Comparison of ENCODE assay signal across 9 mouse cellular contexts in the genomic region with DNA sequence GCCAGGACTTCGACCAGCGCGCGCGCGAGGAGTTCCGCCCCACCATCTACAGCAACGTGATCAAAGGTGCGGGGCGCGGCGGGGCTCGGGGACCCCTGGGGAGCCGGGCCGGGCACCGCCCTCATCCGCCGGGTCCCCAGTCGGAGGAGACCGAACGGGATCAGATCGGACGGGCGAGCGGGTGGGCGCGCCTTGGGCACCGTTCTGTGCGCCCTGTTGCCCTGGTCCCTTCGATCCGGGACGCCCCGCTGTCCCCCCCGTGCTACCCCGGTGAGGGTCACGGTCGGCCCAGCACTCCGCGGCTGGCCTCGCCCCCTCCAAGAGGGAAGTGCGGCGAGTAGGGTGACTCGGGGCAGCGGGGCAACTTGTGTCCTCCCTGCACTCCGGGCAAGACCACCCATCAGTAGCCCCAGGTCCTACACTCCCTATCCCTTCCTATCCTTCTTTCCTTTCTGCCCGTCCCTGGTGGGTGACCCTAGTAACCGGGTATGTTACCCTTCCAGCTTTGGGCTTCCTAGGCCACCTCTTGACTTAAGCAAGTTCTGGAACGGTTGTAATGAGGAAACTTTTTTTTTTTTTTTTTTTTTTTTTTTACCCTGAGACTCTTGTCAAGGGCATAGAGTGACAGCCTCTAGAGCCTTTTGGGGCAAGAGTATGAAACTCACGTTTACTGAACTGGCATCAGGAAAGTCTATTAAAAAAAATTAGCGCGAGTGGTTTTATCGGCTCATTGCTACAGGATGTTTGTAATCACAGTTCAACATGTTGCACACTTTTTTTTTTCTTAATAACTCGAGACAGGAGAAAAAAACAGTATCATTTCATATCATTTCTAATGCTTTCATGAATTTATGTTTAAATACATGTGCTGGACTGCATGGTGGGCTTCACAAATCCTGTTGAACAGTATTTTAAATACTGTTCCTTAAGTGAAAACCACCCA. TPM values are rescaled to one million over a fixed set of nuclear protein-coding genes. Genes with fewer than 3 reads are reported as not detected.
DNase-seq lines count a peak whose midpoint lies in the region; ATAC-seq and TF ChIP-seq lines count a peak whose summit lies in the region.
"Had no signal": no experiment of that assay in that cellular context is flagged by ENCODE, and none has a peak within 500 bp of the region (broad histone marks: within the 10 kb centered on the region; RNA-seq: fewer than 3 reads in every experiment).

No protein-coding gene starts in this region.

- no peak for TF ChIP-seq RAD21 in MEL (IDR thresholded peaks at IDR 0.05; ENCODE audit: low read depth, low read length)

- TF ChIP-seq POLR2A in MEL (IDR thresholded peaks at IDR 0.05; ENCODE audit: control insufficient read depth in 1 of 2, insufficient read depth in 1 of 2, low read depth in 1 of 2, low read length in 2 of 2, poor library complexity in 1 of 2) = no peak
- peak; percentile 55; the same call in 1 of the 2 replicates for TF ChIP-seq POLR2A in bone marrow, adult 2 months (IDR thresholded peaks at IDR 0.05; ENCODE audit: borderline replicate concordance, control insufficient read depth, low read depth, low read length)

- TF ChIP-seq CTCF in MEL (IDR thresholded peaks at IDR 0.05 in 2 of 3, conservative IDR thresholded peaks at IDR 0.05 in 1 of 3; ENCODE audit: control insufficient read depth in 1 of 3, insufficient read depth in 1 of 3, low read depth in 2 of 3, low read length in 3 of 3, poor library complexity in 1 of 3, severe bottlenecking in 1 of 3) = no peak
- no peak for TF ChIP-seq CTCF in bone marrow, adult 2 months (IDR thresholded peaks at IDR 0.05; ENCODE audit: control insufficient read depth, insufficient read depth, low read length)
- TF ChIP-seq CTCF in forebrain, postnatal 0 days (IDR thresholded peaks at IDR 0.05; ENCODE audit: low read depth) = no peak

- peaks cover 19 to 38% of the 10 kb centered on the region in 2 experiments for H3K36me3 ChIP-seq in MEL (ENCODE audit: control insufficient read depth in 1 of 2, insufficient read depth in 2 of 2, low read length in 2 of 2)
- no peaks in the 10 kb centered on the region; the same call in none of the 2 replicates for H3K36me3 ChIP-seq in forebrain, postnatal 0 days (ENCODE audit: insufficient read depth)
- H3K36me3 ChIP-seq in hindbrain, embryonic 15.5 days = peaks cover 9% of the 10 kb centered on the region; the same call in 1 of the 2 replicates
- H3K36me3 ChIP-seq in liver, embryonic 12.5 days = peaks cover 35% of the 10 kb centered on the region

- peak; percentile 30 for ATAC-seq in forebrain, postnatal 0 days
- ATAC-seq in hindbrain, embryonic 15.5 days (ENCODE audit: low FRiP score, low read depth) = peak; percentile 55
- ATAC-seq in liver, embryonic 12.5 days = peak; percentile 54

- H3K4me1 ChIP-seq in MEL (ENCODE audit: control insufficient read depth in 1 of 2, insufficient read depth in 2 of 2, low read length in 2 of 2) = peaks cover 26 to 34% of the 10 kb centered on the region in 2 experiments
- H3K4me1 ChIP-seq in bone marrow, adult 2 months (ENCODE audit: control insufficient read depth, insufficient read depth, low read length) = peaks cover 5% of the 10 kb centered on the region; the same call in 1 of the 2 replicates
- peaks cover 26% of the 10 kb centered on the region for H3K4me1 ChIP-seq in forebrain, postnatal 0 days (ENCODE audit: insufficient read depth)
- H3K4me1 ChIP-seq in hindbrain, embryonic 15.5 days (replicated peaks) = peaks cover 65% of the 10 kb centered on the region
- peaks cover 71% of the 10 kb centered on the region for H3K4me1 ChIP-seq in liver, embryonic 12.5 days

- H3K9ac ChIP-seq in MEL (ENCODE audit: control insufficient read depth, low read depth, low read length, poor library complexity, severe bottlenecking) = peak overlapping the region; percentile 94
- H3K9ac ChIP-seq in forebrain, postnatal 0 days = peak overlapping the region; percentile 93
- H3K9ac ChIP-seq in hindbrain, embryonic 15.5 days = peak overlapping the region; percentile 79
- H3K9ac ChIP-seq in liver, embryonic 12.5 days = peak overlapping the region; percentile 91

- peak overlapping the region; percentile 93 for H3K27ac ChIP-seq in MEL (ENCODE audit: control insufficient read depth, low read depth, low read length)
- H3K27ac ChIP-seq in bone marrow, adult 2 months (ENCODE audit: control insufficient read depth, insufficient read depth, low read depth, low read length, poor library complexity) = peak overlapping the region; percentile 100
- H3K27ac ChIP-seq in forebrain, postnatal 0 days (ENCODE audit: low read depth, low read length) = peak overlapping the region; percentile 93
- H3K27ac ChIP-seq in hindbrain, embryonic 15.5 days (replicated peaks) = peak overlapping the region; percentile 94
- peak overlapping the region; percentile 96 for H3K27ac ChIP-seq in liver, embryonic 12.5 days

- peaks cover 54% of the 10 kb centered on the region for H3K79me2 ChIP-seq in MEL (ENCODE audit: control insufficient read depth, insufficient read depth, low read length, poor library complexity)

- no peaks in the 10 kb centered on the region for H3K27me3 ChIP-seq in MEL (ENCODE audit: control insufficient read depth in 1 of 2, insufficient read depth in 2 of 2, low read length in 2 of 2)
- no peaks in the 10 kb centered on the region for H3K27me3 ChIP-seq in forebrain, postnatal 0 days (ENCODE audit: insufficient read depth, low read length)
- peaks cover 2% of the 10 kb centered on the region; the same call in 1 of the 2 replicates for H3K27me3 ChIP-seq in hindbrain, embryonic 15.5 days
- H3K27me3 ChIP-seq in liver, embryonic 12.5 days (replicated peaks) = no peaks in the 10 kb centered on the region

- peak; percentile 73 to 77 for TF ChIP-seq EP300 in MEL (IDR thresholded peaks at IDR 0.05; ENCODE audit: low read depth in 1 of 2, low read length in 2 of 2)

- under 1% methylated on average over 52 of the region's 53 CpGs for WGBS in bone marrow, adult 2 months
- WGBS in forebrain, postnatal 0 days = 2% methylated on average over 39 of the region's 53 CpGs
- WGBS in hindbrain, embryonic 15.5 days = 3% methylated on average over 52 of the region's 53 CpGs
- 1% methylated on average over 45 of the region's 53 CpGs for WGBS in liver, embryonic 12.5 days (ENCODE audit: insufficient replicate concordance)

- DNase-seq in MEL (ENCODE audit: low read depth, low spot score) = peak; percentile 76
- no peak for DNase-seq in forebrain, postnatal 0 days
- peak; percentile 40 to 72 for DNase-seq in monocyte, adult 2 months (ENCODE audit: low read depth in 1 of 2, low spot score in 2 of 2)
- DNase-seq in urinary bladder, postnatal 25 days (ENCODE audit: low spot score) = peak; percentile 36
- DNase-seq in cerebellum, adult 8-10 months = no peak

- H3K4me2 ChIP-seq in forebrain, postnatal 0 days (ENCODE audit: low read depth) = peak overlapping the region; percentile 73
- peak overlapping the region; percentile 86 for H3K4me2 ChIP-seq in hindbrain, embryonic 15.5 days
- peak overlapping the region; percentile 71 for H3K4me2 ChIP-seq in liver, embryonic 12.5 days

- peak overlapping the region; percentile 96 to 97 for H3K4me3 ChIP-seq in MEL (ENCODE audit: control insufficient read depth in 1 of 2, insufficient read depth in 1 of 2, low read depth in 2 of 2, low read length in 2 of 2)
- peak overlapping the region; percentile 96 for H3K4me3 ChIP-seq in bone marrow, adult 2 months (replicated peaks; ENCODE audit: control insufficient read depth, low read depth, low read length)
- H3K4me3 ChIP-seq in forebrain, postnatal 0 days (ENCODE audit: low read depth, low read length) = peak overlapping the region; percentile 76
- H3K4me3 ChIP-seq in hindbrain, embryonic 15.5 days = peak overlapping the region; percentile 97
- peak overlapping the region; percentile 85 for H3K4me3 ChIP-seq in liver, embryonic 12.5 days

- H3K9me3 ChIP-seq in MEL (replicated peaks; ENCODE audit: insufficient read depth, low read length) = no peaks in the 10 kb centered on the region
- H3K9me3 ChIP-seq in forebrain, postnatal 0 days (ENCODE audit: low read length) = no peaks in the 10 kb centered on the region
- H3K9me3 ChIP-seq in hindbrain, embryonic 15.5 days = no peaks in the 10 kb centered on the region
- no peaks in the 10 kb centered on the region for H3K9me3 ChIP-seq in liver, embryonic 12.5 days (replicated peaks)

TF ChIP-seq in MEL, 35 proteins besides CTCF, POLR2A, EP300 and RAD21 (continues in another document):
- peak; percentile 85 for TF ChIP-seq SIN3A (IDR thresholded peaks at IDR 0.05; ENCODE audit: low read length)
- no peak for TF ChIP-seq POLR2AphosphoS2 (IDR thresholded peaks at IDR 0.05; ENCODE audit: low read length)
- 0 out of 2 replicates have a peak, but pooled peaks have one; percentile 10 for TF ChIP-seq MAZ (IDR thresholded peaks at IDR 0.05; ENCODE audit: low read depth, low read length)
- no peak for TF ChIP-seq TAL1 (IDR thresholded peaks at IDR 0.05; ENCODE audit: low read length)
- peak; percentile 84 for TF ChIP-seq RCOR1 (IDR thresholded peaks at IDR 0.05; ENCODE audit: low read depth, low read length)
- peak; percentile 66; the same call in 1 of the 2 replicates for TF ChIP-seq GATA1 (IDR thresholded peaks at IDR 0.05; ENCODE audit: low read depth, low read length)
- peak; percentile 72; the same call in 1 of the 2 replicates for TF ChIP-seq TCF12 (IDR thresholded peaks at IDR 0.05; ENCODE audit: low read depth, low read length)
- peak; percentile 97 for TF ChIP-seq ZNF384 (IDR thresholded peaks at IDR 0.05; ENCODE audit: low read depth, low read length)
- no peak for TF ChIP-seq E2F4 (IDR thresholded peaks at IDR 0.05; ENCODE audit: borderline replicate concordance, low read depth, low read length)

RNA-seq across cellular contexts. Expression of a gene that starts 0.8 kb away (rescaled TPM):
- total RNA-seq in MEL (2012; rRNA removed) = 56.6 and 57.0 TPM in 2 replicates
- polyA plus RNA-seq in MEL (2012; ENCODE audit: insufficient read depth in 1 of 2, insufficient read length in 2 of 2, low read depth in 1 of 2, low replicate concordance in 2 of 2, missing spikeins in 1 of 2) = 100 to 1,000 TPM in 1 of 2 experiments, 10 to 100 TPM in 1; 51.0 to 102 TPM
- polyA plus RNA-seq in bone marrow, adult 2 months (2011; ENCODE audit: insufficient read depth, insufficient read length, low replicate concordance, missing spikeins) = 9.0 and 28.9 TPM in 2 replicates
- total RNA-seq in forebrain, postnatal 0 days (2014; rRNA removed) = 41.8 and 52.2 TPM in 2 replicates
- 25.9 and 30.4 TPM in 2 replicates for polyA plus RNA-seq in forebrain, postnatal 0 days (2015; fragmentation: Nextera tagmentation; extraction: Ambion mirVana)
- 19.4 and 19.9 TPM in 2 replicates for polyA plus RNA-seq in hindbrain, embryonic 15.5 days (2015; fragmentation: Nextera tagmentation; extraction: Ambion mirVana)
- polyA plus RNA-seq in liver, embryonic 12.5 days (2016; fragmentation: Nextera tagmentation; extraction: Ambion mirVana) = 18.0 and 19.4 TPM in 2 replicates

RNA-seq across cellular contexts. Expression of a gene that starts 50.3 kb away (rescaled TPM):
- total RNA-seq in MEL (2012; rRNA removed) = 0.04 and 0.10 TPM in 2 replicates
- polyA plus RNA-seq in MEL (2012; ENCODE audit: insufficient read depth in 1 of 2, insufficient read length in 2 of 2, low read depth in 1 of 2, low replicate concordance in 2 of 2, missing spikeins in 1 of 2) = not detected
- not detected in 2 replicates for polyA plus RNA-seq in bone marrow, adult 2 months (2011; ENCODE audit: insufficient read depth, insufficient read length, low replicate concordance, missing spikeins)
- not detected in 2 replicates for total RNA-seq in forebrain, postnatal 0 days (2014; rRNA removed)
- polyA plus RNA-seq in forebrain, postnatal 0 days (2015; fragmentation: Nextera tagmentation; extraction: Ambion mirVana) = not detected in 2 replicates
- not detected in 2 replicates for polyA plus RNA-seq in hindbrain, embryonic 15.5 days (2015; fragmentation: Nextera tagmentation; extraction: Ambion mirVana)
- polyA plus RNA-seq in liver, embryonic 12.5 days (2016; fragmentation: Nextera tagmentation; extraction: Ambion mirVana) = not detected in 2 replicates
- polyA plus RNA-seq: gonadal fat pad, adult 2 months had no signal

Comparison
In these comparisons a context has a peak if more than half of its experiments do, and no peak if none do; other contexts are left out.
1. DNase-seq: peak in MEL (single experiment), monocyte, adult 2 months (2 of 2) and urinary bladder, postnatal 25 days (single experiment); none in forebrain, postnatal 0 days (single experiment) and cerebellum, adult 8-10 months (single experiment).
2. Peak in every context shown above with its lines, with median percentiles within 50 percentile points of each other: H3K27ac ChIP-seq, H3K4me3 ChIP-seq, H3K9ac ChIP-seq, ATAC-seq and H3K4me2 ChIP-seq.